Mouse (Mus musculus): ENCODE results near the gene Dnal1. TPM values are rescaled to one million over a fixed set of nuclear protein-coding genes. Genes with fewer than 3 reads are reported as not detected.
"Not testable (repeated sequence)": the region's sequence is repeated elsewhere in the genome, so short reads cannot be mapped to it uniquely, and the experiment has no call there.

The Dnal1 gene
- 6.6 and 7.0 TPM in 2 replicates for polyA plus RNA-seq (2016; fragmentation: Nextera tagmentation; extraction: Ambion mirVana)

DNA sequence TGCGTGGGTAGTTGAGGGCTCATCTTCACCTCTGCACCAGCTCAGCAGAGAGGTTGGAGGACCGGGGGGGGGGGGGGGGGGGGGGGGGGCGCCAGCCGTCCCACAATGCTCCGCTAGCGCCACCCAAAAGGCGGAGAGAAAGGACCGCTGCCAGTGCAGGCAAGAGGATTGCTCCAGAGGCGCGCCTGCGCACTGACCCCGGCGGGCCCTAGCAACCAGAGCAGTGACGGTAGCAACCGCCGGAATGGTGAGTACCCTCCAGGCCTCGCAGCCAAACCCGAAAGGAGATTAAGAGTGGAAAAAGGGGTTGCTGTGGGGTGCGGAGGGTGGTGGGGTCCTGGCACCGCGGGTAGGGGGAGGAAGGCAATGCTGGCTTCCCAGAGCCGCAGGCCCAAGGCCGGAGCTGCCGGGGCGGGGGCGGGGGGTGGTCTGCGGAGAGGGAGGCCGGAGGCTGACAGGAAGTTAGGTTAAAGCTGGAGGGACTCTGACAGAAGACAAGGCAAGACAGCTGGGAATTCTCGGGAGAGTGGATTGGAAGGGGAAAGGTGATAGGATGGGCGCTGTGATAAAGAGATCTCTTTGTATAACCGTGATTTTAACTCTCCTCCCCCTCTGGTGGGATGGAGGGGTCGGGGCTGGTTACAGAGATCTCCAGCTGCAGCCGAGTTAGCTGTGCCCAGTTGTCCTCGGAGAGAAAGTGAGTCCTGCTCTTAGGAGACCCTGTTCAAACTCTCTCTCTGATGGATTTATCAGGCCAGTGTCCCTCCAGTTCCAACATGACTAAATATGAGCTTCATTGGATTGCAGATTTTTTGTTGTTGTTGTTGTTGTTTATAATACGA, at the start of gene Dnal1:
Gene Dnal1 (plus strand): TSS at position 214 of the 842 bp plus-strand sequence.
- Histone ChIP-seq H3K9me3 (no peaks in the 10 kb centered on the region), H3K4me1 (peaks cover 9% of the 10 kb centered on the region), H3K9ac (peak within 1 kb of the TSS; percentile 68), H3K27me3 (replicated peaks) (no peaks in the 10 kb centered on the region), H3K4me3 (peak within 1 kb of the TSS; percentile 69), H3K36me3 (no peaks in the 10 kb centered on the region), H3K27ac (no peak within 1 kb of the TSS), H3K4me2 (replicated peaks) (peak within 1 kb of the TSS; percentile 76)
- 3% methylated on average over 33 of the region's 35 CpGs for WGBS
- peak; percentile 96 for ATAC-seq (ENCODE audit: low FRiP score, low read depth)

DNA sequence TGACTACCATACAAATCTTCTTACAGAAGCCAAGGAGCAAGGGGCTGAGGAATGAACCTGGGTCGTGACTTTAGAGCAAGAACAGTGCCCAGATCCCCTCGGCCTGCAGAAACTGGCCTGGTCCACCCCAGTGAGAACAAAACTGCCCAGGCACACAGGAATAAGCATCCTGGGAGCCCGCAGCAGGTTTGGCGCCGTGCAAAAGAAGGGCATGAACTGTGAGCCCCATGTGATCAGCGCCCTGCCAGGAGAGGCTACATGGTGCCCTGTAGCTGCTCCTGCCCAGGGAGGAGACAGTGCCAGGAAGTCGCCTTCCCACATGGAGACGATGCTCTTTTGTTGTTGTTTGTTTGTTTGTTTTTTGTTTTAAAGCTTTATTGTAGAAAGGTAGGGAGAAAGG, 49.5 kb upstream of the Dnal1 start:
- no peaks in the 10 kb centered on the region for H3K36me3 ChIP-seq
- ATAC-seq (ENCODE audit: low FRiP score, low read depth) = no peak
- 79% methylated on average over 8 of the region's 8 CpGs for WGBS
- no peak overlapping the region for H3K27ac ChIP-seq
- no peaks in the 10 kb centered on the region for H3K4me1 ChIP-seq
- no peak overlapping the region for H3K9ac ChIP-seq
- H3K27me3 ChIP-seq (replicated peaks) = peaks cover 21% of the 10 kb centered on the region
- H3K9me3 ChIP-seq = no peaks in the 10 kb centered on the region
- H3K4me3 ChIP-seq = no peak overlapping the region
- H3K4me2 ChIP-seq (replicated peaks) = no peak overlapping the region

DNA sequence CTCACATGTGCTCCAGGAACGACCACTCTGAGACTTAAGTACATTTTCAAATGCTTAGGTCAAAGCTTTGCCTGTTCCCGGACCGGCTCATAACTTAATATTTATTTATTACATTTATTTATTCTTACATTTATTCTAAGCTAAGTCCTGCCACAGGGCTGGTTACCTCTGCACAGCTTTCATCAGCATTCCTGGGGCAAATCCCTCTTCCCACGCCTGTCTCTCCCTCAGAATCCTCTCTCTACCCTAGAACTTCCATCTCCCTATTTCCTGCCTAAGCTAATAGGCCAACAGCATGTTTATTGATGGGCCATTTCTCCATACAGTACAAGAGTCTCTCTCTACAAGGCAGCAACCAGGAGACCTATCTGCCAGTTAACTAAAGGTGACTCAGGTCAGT, 46.4 kb upstream of the Dnal1 start:
- 83% methylated on average over 4 of the region's 4 CpGs for WGBS
- Histone ChIP-seq H3K36me3 (no peaks in the 10 kb centered on the region), H3K9me3 (no peaks in the 10 kb centered on the region), H3K9ac (no peak overlapping the region), H3K4me3 (no peak overlapping the region), H3K27ac (no peak overlapping the region), H3K27me3 (replicated peaks) (peaks cover 28% of the 10 kb centered on the region), H3K4me2 (replicated peaks) (no peak overlapping the region), H3K4me1 (no peaks in the 10 kb centered on the region)
- no peak for ATAC-seq (ENCODE audit: low FRiP score, low read depth)

DNA sequence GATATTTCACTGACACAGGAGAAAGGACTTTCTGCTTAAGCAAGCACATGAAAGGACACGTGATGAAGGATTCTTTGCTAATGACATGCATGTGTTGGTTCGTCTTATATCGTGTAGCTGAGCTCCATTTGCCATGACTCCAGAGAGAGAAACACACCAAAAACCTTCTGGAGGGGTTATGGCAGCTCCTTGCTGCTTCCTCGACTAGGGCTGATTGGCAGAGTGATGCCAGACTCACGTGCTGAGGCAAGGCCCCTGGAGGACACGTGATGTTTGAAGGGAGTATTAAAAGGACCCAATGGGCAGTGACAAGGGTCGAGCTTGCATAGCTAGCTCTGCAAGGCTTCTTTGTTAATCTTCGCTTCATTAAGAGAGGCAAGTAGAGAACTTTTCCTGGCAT, 45.9 kb upstream of the Dnal1 start:
- Histone ChIP-seq H3K36me3 (no peaks in the 10 kb centered on the region), H3K9me3 (no peaks in the 10 kb centered on the region), H3K4me1 (no peaks in the 10 kb centered on the region), H3K4me2 (replicated peaks) (no peak overlapping the region), H3K27ac (no peak overlapping the region), H3K9ac (no peak overlapping the region), H3K4me3 (no peak overlapping the region), H3K27me3 (replicated peaks) (peaks cover 28% of the 10 kb centered on the region)
- no peak for ATAC-seq (ENCODE audit: low FRiP score, low read depth)
- 71% methylated on average over 8 of the region's 8 CpGs for WGBS

DNA sequence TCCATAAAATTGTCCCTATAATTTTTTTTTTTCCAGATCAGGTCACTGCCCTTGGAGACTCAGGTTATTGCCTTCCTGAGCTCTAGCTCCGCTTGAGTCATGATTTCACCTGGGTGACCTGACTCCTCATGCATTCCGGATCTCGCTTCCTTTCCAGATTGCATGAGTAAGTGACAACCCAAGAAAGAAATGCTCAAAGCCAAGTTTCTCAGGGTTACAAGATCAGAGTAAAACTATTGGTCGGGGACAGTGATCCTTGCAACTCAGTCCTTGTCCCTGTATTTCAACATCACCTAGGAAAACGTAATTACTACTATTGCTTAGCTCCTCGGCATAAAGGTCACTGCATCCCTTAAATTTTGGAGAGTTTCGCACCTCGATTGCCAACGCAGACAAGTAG, 45.2 kb upstream of the Dnal1 start, which contains the start of gene Acot5:
Gene Acot5 (plus strand): TSS at position 340 of the 400 bp plus-strand sequence.
- H3K4me2 ChIP-seq (replicated peaks) = peak within 1 kb of the TSS; percentile 63
- peak within 1 kb of the TSS; percentile 33 for H3K4me3 ChIP-seq
- H3K36me3 ChIP-seq = no peaks in the 10 kb centered on the region
- H3K9ac ChIP-seq = 0 out of 2 replicates have a peak within 1 kb of the TSS, but pooled peaks have one; percentile 40
- peaks cover 28% of the 10 kb centered on the region for H3K27me3 ChIP-seq (replicated peaks)
- ATAC-seq (ENCODE audit: low FRiP score, low read depth) = no peak
- no peak within 1 kb of the TSS for H3K27ac ChIP-seq
- no peaks in the 10 kb centered on the region for H3K9me3 ChIP-seq
- H3K4me1 ChIP-seq = no peaks in the 10 kb centered on the region
- 59% methylated on average over 9 of the region's 9 CpGs for WGBS

DNA sequence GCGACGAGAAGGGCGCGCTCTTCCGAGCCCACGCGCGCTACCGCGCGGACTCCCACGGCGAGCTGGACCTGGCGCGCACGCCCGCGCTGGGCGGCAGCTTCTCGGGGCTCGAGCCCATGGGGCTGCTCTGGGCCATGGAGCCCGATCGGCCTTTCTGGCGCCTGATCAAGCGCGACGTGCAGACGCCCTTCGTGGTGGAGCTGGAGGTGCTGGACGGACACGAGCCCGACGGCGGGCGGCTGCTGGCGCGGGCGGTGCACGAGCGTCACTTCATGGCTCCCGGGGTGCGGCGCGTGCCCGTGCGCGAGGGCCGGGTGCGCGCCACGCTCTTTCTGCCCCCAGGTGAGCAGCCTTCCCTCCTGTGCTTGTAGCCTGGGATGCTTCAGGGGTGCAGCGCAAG, 44.6 kb upstream of the Dnal1 start:
- H3K4me1 ChIP-seq; H3K27ac ChIP-seq; ATAC-seq (ENCODE audit: low FRiP score, low read depth); H3K36me3 ChIP-seq; H3K9me3 ChIP-seq: not testable (repeated sequence)
- Histone ChIP-seq H3K27me3 (replicated peaks) (peaks cover 27% of the 10 kb centered on the region), H3K4me3 (peak overlapping the region; percentile 33), H3K4me2 (replicated peaks) (peak overlapping the region; percentile 63), H3K9ac (0 out of 2 replicates have a peak overlapping the region, but pooled peaks have one; percentile 40)
- 2% methylated on average over 41 of the region's 52 CpGs for whole genome bisulfite sequencing

DNA sequence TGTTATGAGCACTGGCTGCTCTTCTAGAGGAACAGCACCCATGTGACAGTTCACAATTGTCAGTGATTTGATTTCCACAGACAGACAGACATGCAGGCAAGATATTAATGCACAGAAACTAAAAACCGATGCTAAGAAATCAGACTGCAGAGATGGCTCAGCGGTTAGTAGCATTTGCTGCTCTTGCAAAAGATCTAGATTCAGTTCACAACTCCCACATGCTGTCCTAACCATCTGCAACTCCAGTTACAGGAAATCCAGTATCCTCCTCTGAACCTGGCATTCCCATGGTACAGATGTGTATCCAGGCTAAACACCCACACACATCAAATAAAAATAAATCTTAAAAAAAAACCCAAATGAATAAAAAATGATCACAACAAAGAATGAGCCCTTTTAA, 42.5 kb upstream of the Dnal1 start:
- WGBS = 98% methylated on average over 2 of the region's 2 CpGs
- H3K4me2 ChIP-seq (replicated peaks) = no peak overlapping the region
- no peak for ATAC-seq (ENCODE audit: low FRiP score, low read depth)
- H3K27me3 ChIP-seq (replicated peaks) = peaks cover 25% of the 10 kb centered on the region
- H3K27ac ChIP-seq = no peak overlapping the region
- no peaks in the 10 kb centered on the region for H3K4me1 ChIP-seq
- H3K4me3 ChIP-seq = no peak overlapping the region
- no peak overlapping the region for H3K9ac ChIP-seq
- H3K9me3 ChIP-seq = no peaks in the 10 kb centered on the region
- no peaks in the 10 kb centered on the region for H3K36me3 ChIP-seq

DNA sequence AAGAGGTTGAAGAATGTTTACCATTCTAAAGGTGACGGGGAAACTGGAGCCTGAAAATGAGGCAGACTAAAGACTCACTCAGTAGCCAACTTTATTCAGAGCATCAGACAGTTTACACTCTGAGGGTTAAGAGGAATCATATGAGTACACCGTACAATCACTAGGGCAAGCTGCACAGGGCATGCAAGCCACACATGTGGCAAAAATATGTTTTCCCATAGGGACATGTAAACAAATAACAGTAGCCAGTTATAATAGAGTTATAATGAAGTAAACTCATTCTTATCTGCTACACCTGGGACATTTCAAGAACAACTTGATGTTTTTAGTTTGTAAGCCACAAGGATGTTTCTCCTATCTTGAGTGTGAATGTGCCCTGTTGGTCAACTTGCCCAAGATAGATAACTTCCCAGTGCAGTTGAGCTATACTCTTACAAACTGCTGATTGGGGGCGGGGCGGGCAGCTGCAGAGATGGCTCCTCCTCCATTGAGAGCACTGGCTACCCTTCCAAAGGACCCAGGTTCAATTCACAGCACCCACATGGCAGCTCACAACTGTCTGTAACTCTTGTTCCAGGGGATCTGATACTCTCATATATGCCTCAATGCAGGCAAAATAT, 36.7 kb upstream of the Dnal1 start:
- Histone ChIP-seq H3K9ac (no peak overlapping the region), H3K9me3 (no peaks in the 10 kb centered on the region), H3K4me1 (no peaks in the 10 kb centered on the region), H3K4me2 (replicated peaks) (no peak overlapping the region), H3K27me3 (replicated peaks) (no peaks in the 10 kb centered on the region), H3K27ac (no peak overlapping the region), H3K36me3 (no peaks in the 10 kb centered on the region), H3K4me3 (no peak overlapping the region)
- ATAC-seq (ENCODE audit: low FRiP score, low read depth) = no peak
- WGBS = 95% methylated on average over 4 of the region's 4 CpGs

DNA sequence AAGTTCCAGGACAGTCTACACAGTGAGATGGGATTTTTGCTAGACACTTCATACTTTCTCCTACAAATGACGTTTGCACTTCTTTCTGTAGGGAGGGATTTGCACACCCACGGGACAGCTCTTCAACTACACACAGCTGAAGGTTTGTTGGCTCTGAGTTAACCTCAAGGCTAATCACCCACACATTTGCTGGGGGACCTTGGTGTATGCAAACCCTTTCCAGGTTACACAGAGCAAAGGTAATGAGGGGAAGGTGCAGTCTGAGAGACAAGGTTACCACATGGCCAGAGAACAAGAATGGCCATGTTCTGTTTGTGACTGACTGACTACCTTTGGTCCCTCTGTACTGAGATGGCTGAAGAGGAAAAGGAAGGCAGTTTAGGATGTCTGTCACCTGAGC, 30.3 kb upstream of the Dnal1 start:
- Histone ChIP-seq H3K9me3 (peaks cover 6% of the 10 kb centered on the region; the same call in 1 of the 2 replicates), H3K36me3 (no peaks in the 10 kb centered on the region), H3K4me3 (no peak overlapping the region), H3K27ac (no peak overlapping the region), H3K27me3 (replicated peaks) (no peaks in the 10 kb centered on the region), H3K4me2 (replicated peaks) (no peak overlapping the region), H3K4me1 (no peaks in the 10 kb centered on the region), H3K9ac (no peak overlapping the region)
- ATAC-seq (ENCODE audit: low FRiP score, low read depth) = no peak
- 90% methylated on average over 2 of the region's 2 CpGs for WGBS

DNA sequence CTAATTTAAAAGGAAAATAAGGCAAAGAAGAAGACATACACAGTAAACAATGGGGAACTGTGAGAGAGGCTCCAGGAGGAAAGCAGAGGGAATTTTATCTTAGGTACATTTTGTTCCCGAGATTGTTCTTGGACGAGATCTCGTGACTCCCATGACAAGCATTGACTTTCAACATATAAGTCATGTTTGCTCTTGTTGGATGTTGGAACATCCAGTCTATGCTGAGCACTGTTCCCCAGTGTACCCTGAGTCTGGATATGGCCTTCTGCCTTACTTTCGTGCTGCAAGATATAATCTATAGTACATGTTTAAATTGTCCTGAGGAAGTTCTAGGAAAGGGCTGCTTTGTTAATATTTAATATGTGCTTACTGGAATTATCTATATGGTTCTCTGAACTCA, 29.6 kb upstream of the Dnal1 start:
- Histone ChIP-seq H3K4me1 (no peaks in the 10 kb centered on the region), H3K27ac (no peak overlapping the region), H3K36me3 (no peaks in the 10 kb centered on the region), H3K4me2 (replicated peaks) (no peak overlapping the region), H3K4me3 (no peak overlapping the region), H3K9me3 (peaks cover 12% of the 10 kb centered on the region), H3K9ac (no peak overlapping the region), H3K27me3 (replicated peaks) (no peaks in the 10 kb centered on the region)
- no peak for ATAC-seq (ENCODE audit: low FRiP score, low read depth)
- WGBS = 87% methylated on average over 4 of the region's 4 CpGs

DNA sequence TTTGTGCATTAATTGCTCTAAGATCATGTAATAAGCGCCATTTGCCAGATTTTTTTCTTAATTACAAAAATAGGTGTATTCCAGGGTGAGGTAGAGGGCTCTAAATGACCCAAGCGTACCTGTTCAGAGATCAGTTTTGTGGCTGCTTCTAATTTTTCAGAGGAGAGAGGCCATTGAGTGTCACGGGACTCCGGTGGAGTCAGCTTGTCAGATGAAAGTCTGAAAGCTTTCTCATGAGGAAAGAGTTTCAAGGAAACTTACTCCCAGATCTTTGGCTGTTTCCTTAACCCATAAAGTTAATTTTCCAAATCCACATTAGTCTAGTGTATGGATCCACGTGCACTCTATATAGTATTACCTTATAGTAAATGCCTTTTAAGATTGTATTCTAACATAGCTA, 19.5 kb upstream of the Dnal1 start:
- not testable (repeated sequence) for ATAC-seq (ENCODE audit: low FRiP score, low read depth); H3K4me3 ChIP-seq; H3K4me1 ChIP-seq; H3K27ac ChIP-seq; H3K27me3 ChIP-seq (replicated peaks); H3K4me2 ChIP-seq (replicated peaks); H3K36me3 ChIP-seq; H3K9ac ChIP-seq
- H3K9me3 ChIP-seq = peaks cover 16% of the 10 kb centered on the region; the same call in 1 of the 2 replicates
- 89% methylated on average over 5 of the region's 5 CpGs for WGBS

DNA sequence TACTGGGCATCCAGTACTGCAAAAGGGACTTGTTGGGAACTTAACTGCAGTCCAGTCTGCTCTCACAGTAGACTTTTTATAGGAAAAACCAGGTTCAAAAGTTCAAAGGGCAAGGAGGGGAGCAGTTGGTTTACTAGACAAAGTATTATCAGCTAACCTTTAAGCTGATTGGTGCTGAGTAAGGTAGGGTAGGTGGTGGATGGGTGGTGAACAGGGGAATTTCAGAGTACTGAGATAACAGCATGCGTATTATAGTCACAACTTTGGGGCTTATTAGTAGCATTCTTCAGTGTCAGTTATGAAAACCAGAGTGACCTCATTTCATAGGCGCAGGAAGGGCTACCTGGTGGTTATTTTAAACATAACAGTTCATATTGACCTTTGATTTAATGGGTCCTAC, 14.6 kb upstream of the Dnal1 start:
- H3K27me3 ChIP-seq (replicated peaks) = no peaks in the 10 kb centered on the region
- 0 out of 2 replicates have a peak, but pooled peaks cover 3% of the 10 kb centered on the region for H3K9me3 ChIP-seq
- H3K4me1 ChIP-seq = no peaks in the 10 kb centered on the region
- no peak overlapping the region for H3K27ac ChIP-seq
- H3K9ac ChIP-seq = no peak overlapping the region
- no peak for ATAC-seq (ENCODE audit: low FRiP score, low read depth)
- no peak overlapping the region for H3K4me3 ChIP-seq
- WGBS = 95% methylated on average over 2 of the region's 2 CpGs
- no peaks in the 10 kb centered on the region for H3K36me3 ChIP-seq
- no peak overlapping the region for H3K4me2 ChIP-seq (replicated peaks)
